Mouse (Mus musculus): ENCODE data around the gene Fstl4.
"Not testable (repeated sequence)": the region's sequence is repeated elsewhere in the genome, so short reads cannot be mapped to it uniquely, and the experiment has no call there.

The Fstl4 gene

DNA sequence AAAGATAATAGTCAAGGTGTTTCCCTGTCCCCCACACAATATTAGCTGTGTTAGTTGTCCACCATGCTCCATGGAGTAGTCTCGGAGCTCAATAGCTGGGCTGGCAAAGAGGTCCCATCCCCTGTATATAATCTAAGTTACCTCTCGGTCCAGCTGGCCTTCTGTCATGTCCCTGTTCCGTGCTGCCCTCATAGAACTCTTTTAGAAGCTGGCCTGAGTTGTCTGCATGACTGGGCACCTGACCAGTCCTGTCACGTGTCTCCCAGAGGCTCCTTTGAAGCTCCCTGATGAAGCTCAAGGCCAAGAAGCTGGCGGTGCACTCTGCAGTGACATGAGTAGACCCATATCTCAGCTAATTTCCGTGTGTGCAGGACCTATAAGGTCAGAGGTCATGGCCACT, 316.9 kb downstream of the Fstl4 start:
- no peak for DNase-seq (ENCODE audit: low spot score in 2 of 2)

DNA sequence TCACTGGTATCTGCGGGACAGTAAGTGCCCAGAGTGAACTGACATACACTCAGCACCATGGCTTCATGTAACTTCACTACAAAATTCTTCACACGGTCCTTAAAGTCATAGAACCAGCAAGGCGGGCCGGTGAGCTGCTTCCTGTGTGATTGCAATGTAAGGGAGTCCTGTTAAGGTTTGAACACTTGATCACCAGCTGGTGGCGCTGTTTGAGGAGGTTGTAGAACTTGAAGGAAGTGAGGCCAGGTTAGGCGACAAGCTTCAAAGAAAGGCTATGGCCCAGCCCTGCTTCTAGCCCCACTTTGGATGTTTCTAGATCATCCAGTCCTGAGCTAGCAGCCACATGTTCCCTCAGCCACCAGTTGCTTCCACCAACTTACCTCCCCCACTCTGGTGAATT, 320.9 kb downstream of the Fstl4 start:
- DNase-seq (ENCODE audit: low spot score in 2 of 2): peak; percentile 21 to 70

DNA sequence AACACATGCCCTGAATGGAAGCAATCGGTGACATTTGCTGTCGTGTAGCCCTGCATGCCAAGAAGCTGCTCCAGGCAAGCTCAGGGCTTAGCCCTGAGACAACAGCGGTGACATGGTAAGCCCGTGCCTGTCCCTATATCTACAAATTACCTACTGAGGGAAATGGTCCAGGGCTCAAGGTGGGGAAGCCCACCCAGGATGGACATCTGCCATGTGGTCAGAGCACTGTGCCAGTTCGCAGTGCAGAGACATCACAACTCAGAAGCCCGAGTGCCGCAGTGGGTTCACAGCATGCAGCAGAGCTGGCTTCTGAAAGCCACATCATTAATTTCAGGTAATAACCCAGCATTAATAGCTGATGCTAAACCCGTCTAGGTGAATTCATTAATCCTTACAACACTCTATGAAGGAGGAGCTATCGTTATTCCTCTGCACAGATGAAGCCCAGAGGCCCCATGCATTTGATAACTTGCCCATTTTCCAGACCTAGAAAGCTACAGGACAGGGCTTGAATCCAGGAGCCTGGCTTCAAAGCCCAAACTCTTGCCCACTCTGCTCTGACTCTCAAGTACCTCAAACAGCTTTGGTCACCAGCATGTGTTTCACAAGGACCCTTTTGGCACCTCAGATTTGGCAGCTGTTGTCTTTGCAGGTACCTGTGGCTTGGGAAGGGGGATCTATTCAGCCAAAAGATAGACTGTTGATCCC, 321.6 kb downstream of the Fstl4 start:
- DNase-seq (ENCODE audit: low spot score in 2 of 2): no peak

DNA sequence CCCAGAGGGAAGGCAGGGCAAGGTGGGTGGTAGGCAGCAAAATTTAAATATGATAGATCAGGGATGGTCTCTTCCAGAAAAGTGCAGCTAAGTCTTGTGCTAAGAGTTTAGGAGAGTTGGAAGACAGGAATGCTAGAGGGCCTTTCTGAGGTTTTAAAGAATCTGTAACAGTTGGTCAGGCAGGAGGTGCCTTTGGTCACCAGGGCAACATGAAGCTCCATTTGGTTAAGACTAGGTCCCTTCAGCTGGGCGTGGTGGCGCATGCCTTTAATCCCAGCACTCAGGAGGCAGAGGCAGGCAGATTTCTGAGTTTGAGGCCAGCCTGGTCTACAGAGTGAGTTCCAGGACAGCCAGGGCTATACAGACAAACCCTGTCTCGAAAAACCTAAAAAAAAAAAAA, 323.5 kb downstream of the Fstl4 start:
- DNase-seq (ENCODE audit: low spot score in 2 of 2): not testable (repeated sequence)

DNA sequence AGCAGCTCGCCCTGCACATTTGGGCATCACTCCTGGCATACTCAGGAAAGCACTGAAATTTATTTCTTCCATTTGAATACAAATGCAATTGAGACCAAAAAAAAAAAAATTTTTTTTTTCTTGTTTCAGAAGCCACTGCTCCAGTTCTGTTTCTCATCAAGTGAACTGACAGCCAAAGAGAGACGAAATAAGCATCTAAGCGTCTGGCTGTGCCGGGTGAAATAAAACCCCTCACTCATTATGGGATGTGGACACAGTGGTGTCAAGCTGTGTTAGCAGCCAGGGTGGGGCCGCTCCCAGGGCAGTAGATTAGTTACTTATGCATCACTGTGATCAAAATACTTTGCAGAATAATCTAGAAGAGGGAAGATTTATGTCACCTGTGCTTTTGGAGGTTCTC, 327.2 kb downstream of the Fstl4 start:
- no peak for DNase-seq (ENCODE audit: low spot score in 2 of 2)

DNA sequence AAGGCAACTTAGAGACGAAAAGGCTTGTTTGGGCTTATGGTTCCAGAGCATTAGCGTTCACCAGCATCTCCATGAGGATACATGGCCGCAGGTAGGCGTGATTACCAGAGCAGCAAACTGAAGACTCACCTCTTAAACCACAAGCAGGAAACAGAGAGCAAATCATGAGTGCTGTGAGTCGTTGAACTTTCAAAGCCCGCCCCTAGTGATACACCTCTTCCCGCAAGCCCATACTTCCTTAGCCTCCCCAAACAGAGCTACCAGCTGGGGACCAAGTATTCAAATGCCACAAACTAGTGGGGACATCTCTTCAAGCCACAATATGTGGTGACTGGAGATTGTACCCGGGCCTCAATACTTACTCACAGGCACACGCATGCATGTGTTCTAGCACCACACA, 332.4 kb downstream of the Fstl4 start:
- no peak for DNase-seq (ENCODE audit: low spot score in 2 of 2)

DNA sequence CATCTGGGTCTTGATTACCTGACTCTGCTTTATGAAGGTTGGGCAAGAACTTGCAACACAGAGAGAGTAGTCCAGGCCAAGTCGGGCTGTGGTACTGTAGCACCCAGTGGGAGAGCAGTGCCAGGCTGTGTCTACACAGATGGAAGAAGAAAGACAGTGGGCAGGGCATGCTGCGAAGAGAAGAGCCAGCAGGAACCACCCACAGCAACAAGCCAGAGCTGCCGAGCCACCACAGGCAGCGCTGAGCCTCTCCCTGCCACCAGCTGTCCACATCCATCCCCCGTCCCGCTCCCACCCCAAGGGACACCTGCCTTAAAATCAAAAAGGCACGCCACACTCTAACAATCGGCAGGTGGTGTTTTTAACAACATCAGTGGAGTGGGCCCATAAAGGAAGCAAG, 332.9 kb downstream of the Fstl4 start:
- no peak for DNase-seq (ENCODE audit: low spot score in 2 of 2)

DNA sequence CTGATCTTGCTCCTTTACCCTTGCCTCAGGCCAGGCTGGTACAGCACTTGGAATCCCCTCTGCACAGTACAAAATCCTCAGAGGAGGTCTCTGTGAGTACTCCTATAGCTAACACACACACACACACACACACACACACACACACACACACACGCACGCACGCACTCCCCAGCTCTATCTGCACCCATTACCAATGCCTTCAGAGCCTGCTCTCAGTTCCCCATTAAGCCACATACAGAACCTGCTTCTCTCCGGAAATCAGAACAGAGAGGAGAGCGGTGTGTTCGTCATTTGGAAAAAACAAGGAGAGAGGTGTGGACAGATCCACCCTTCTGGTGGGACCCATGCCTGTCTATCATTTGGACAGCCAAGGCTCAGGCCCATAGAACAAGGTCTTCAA, 333.4 kb downstream of the Fstl4 start:
- no peak for DNase-seq (ENCODE audit: low spot score in 2 of 2)

DNA sequence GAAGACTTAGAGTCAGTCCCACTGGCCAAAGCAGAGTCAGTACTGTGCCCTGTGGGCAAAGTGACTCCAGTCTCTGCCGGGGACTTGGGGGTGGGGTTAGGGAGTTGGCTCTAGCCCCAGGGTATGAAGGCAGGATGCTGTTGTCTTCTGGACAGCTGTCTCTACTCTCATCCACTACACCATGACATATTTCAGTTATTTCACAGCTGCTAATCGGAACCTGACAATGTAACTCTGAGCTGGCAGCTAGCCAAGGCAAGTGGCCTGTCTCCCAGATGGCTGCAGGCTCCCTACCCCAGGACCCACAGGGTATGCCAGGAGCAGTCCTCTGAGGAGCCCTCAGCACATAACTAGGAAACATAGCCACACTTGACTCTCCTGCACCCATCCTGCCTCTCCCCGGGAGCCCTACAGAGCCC, 334.4 kb downstream of the Fstl4 start:
- DNase-seq (ENCODE audit: low spot score in 2 of 2): no peak

DNA sequence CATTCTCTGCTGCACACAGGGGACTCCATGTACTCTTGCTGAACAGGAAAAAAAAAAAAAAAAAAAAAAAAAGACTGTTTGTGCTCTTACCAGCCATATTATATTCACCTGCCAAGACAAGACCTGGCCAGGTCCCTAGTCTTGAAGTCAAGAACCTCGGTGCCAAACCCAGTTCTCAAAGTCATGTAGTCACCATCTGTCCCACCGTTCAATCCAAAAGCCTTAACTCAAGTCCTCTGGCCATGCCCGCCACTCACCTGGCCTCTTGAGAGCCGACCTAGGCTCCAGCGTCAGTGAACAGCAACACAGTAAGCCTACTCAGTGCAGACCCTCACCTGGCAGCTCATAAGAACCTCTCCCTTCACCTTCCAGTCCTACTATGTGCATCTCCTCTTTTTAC, 334.9 kb downstream of the Fstl4 start:
- DNase-seq (ENCODE audit: low spot score in 2 of 2): no peak

DNA sequence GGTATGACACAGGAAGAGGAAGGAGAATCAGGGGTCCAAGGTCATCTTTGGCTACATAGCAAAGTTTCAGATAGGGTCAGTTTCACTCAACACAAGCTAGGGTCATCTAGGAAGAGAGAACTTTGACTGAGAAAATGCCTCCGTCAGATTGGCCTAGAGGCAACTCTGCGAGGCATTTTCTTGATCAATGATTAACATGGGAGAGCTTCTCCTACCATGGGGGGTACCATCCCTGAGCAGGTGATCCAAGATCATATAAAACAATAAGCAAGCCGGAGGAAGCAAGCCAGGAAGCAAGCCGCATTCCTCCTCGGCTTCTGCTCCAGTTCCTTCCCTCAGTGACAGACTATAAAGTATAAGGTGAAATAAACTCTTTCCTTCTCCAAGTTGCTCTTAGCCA, 337.3 kb downstream of the Fstl4 start:
- DNase-seq (ENCODE audit: low spot score in 2 of 2): no peak

DNA sequence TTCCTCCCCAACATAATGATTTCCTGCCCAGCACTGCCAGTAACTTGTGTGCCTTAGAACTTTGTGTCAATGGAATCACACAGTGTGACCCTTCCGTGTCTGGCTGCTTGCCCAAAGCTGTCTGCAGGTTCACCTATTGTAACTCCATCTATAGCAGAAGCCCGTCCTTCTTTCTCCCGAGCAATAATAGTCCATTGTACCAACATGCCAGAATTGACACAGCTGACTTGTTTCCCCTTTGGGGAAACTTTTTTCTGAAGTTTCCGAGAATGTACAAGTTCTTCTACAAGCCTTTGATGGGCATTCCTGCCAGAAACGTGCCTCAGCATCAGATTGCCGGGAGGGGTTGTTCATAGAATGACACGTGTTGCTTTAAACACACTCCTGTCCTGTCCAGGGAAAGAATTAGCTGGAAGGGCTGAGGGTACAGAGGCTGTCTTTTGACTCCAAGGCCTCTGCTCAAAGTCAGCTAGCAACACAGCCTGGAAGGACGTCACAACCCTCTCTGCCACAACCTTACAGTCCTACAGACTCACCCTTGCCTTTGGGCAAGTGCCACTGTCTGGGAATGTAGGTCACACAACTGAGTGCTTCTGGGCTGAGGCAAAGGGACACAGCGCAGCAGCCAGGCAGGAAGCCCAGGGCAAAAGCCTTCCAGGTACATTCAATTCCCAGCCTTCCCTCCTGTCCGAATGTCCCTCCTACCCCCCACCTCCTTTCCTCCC, 339.3 kb downstream of the Fstl4 start:
- DNase-seq (ENCODE audit: low spot score in 2 of 2): no peak

DNA sequence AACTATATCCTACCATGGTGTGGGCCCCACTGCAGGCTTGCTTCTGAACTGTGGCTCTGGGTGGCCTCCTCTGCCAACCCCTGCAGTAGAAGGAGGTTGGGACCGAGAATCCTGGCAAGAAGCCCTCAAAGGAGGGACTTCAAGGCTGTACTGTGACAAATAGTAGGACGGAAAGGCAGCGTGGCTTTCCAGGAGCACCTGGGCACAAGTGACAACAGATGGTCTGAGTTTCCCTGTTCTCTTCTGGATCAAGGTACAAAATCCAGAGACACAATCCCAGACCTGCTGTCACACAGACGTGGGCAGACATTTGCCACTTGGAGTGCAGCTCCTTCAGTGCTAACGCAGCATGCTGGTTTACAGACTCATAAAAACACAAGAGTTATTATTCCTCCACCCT, 343.3 kb downstream of the Fstl4 start:
- DNase-seq (ENCODE audit: low spot score in 2 of 2): no peak

DNA sequence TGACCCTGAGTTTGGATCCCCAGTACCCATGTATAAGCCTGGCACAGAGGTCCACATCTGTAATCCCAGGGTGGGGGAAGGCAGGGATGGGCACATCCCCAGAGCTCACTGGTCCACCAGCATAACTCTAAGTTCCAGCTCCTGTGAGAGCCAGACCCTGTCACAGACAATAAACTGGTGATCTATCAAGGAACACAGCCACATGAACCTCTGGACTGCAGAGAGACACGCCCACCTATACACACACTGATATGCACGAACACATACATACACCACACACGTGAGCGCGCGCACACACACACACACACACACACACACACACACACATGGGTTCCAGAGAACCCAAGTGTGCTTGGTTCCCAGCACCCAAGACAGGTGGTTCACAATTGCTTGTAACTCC, 344.4 kb downstream of the Fstl4 start:
- no peak for DNase-seq (ENCODE audit: low spot score in 2 of 2)

DNA sequence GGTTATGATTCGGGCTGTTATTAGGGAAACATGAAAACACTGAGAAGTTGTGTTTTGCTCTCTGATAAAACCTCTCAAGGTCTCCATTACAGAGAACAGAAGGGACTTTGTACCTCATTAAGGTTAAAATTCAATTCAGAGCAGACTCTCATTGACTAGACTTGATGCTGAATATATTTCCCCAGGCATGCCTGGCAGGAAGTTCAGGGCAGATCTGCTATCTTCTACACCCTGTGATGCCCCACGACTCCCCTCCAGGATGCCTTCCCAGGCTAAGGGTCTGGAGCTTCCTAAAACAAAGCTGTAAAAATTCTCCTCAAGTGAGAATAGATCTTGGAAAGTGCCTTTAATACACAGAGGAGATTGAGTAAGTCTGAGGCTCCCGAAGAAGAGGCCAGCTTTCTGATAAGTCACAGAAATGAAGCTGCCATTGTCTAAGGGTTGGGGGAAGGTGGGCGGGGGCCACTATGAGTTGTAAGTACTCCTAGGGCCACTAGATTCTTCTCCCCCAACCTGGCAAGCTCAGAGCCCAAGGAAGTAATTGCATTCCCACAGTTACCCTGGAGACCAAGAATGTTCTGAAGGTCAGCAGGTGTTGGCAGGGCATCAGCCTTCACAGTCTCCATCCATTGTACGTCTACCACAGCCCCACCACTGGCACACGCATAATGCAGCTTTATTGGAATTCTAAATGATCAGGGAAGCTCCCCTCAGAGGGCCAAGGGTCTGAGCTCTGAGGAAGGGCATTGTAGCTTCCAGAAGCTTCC, 345.4 kb downstream of the Fstl4 start:
- no peak for DNase-seq (ENCODE audit: low spot score in 2 of 2)

DNA sequence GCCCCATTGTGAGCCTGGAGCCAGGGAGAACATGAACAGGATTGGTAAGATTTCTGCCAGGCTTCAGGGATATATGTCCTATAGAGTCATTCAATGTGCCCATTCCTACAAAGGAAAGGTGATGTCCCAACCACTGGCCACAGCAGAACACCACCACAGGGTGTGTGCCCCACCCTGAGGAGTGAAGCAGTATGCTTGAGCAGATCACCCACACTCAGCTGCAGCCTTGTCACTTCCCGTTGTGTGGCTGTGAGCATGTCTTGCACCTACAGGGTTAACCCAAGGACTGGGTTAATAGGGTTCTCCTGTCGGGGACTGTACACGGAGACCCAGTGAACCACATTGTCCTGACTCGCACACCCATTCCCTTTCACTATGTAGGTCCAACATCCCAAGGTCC, 351.3 kb downstream of the Fstl4 start:
- no peak for DNase-seq (ENCODE audit: low spot score in 2 of 2)

DNA sequence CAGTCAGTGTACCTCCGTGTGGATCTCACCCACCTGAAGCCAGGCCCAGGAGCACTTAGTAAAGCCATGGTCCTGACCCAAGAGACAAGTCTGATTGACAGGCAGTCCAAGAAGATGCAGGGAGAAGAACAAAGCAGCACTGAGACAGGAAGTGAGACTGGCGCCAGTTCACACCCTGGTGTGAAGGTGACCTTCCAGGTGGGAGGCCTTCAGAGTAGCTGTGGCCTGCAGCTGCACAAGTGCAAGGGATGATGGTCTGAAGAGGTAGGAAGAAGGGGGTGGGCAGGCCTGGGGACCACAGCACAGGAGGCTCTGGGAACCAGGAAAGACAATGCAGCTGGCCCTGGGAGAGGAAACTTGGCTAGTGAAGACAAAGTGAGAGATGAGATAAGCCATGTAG, 351.9 kb downstream of the Fstl4 start:
- DNase-seq (ENCODE audit: low spot score in 2 of 2): no peak

DNA sequence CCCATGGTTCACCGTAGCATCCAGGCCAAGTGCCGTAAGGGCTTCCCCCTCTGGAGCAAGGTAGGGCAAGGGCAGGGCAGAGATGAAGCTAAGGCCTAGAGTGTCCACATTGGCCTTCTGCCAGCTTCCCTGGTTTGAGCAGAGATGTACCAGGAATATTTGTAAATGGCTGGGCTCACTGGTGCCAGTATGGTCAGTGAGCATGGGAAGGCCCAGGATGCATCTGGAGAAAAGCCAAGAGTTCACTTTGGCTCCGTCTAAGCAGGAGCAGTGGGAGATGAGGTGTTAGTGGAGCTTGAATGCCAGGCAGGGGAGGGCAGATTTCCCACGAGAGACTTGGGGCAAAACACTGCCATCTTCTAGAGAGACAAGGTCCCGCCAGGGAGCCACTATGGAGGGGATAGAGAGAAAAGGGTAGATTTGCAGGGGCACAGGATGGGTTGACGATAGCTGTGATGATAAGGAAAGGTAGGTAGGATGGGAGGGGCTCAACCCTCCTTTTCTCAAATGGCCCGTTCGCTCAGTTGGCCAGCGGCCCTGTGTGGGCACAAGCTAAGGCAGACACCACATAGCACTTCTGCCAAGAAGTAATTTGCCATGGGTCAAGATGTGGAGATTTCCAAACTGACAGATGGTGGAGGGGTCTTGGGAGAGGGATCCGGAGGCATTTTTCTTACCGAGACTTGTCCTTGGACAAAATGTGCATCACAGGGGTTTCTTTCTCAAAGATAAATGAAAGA, 354.0 kb downstream of the Fstl4 start:
- DNase-seq (ENCODE audit: low spot score in 2 of 2): no peak

DNA sequence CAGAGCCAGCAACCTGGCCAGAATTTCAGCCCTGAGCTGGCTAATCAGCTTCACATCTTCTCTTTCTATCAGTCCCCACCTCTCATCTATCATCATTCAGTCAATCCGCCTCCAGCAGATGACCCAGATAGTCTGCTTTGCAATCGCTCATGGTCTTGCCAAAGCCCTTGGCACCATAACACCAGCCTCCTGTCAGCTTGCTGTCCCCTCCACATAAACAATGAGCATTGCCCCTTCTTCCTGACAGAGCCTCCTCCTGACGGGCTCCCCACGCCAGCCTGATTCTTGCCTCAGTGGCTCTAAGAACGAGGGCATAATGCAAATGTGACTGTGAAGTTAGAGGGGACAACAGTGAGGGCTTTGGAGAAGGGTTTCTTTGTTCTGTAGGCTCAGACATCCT, 355.5 kb downstream of the Fstl4 start:
- no peak for DNase-seq (ENCODE audit: low spot score in 2 of 2)

DNA sequence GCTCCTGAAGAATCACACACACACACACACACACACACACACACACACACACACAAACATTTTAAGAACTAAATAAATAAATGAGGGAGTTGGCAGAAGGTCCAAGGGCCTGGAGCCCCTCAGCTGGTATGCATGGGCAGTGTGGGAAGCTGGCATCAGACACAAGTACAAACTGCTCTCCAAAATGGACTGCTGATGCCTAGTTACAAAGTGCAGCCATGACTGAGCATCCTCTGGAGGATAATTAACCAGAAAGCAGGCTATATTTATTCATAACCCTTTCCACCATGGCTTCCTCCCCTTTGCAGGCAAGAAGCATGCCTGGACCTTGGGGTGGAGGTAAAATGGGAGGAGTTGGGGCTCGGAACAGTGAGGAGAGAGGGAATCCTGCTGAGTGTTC, 356.8 kb downstream of the Fstl4 start:
- DNase-seq (ENCODE audit: low spot score in 2 of 2): no peak

DNA sequence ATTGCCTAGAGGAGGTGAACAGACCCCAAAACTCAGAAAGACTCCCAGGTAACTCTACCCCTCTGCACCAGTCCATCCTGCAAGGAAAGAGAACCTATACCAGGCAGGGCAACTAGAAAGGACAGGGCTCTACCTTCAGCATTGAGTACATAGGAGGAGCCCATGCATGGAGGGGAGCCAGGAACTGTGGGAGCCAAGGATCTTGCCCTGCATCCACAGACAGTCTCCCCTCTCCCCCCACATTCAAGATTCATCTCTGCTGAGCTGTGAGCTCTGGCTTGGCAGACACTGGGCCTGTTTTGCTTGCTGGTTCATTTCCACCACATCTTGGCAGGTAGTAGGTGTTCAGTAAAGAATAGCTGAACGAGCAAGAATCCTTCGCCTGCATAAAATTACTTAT, 360.4 kb downstream of the Fstl4 start:
- no peak for DNase-seq (ENCODE audit: low spot score in 2 of 2)

DNA sequence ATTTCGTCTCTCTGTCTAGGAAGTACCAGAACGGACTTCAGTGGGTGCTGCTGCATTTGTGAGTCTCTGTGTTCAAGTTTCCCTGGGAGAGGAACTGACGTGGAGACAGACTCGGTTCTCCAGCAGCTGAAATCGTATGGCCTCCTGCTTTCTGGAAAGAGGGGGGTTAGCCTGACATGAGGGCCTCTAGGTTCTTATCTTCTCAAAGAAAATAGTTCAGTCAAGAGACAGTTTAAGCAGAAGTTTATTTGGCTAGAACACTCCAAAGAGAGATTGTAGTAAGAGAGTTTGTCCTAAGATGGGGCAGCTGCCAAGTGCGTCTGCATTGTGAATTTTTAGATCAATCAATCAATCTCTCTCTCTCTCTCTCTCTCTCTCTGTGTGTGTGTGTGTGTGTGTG, 362.2 kb downstream of the Fstl4 start:
- DNase-seq (ENCODE audit: low spot score in 2 of 2): no peak
